Mouse (Mus musculus): ENCODE data around the gene Prickle1. TPM values are rescaled to one million over a fixed set of nuclear protein-coding genes. Genes with fewer than 3 reads are reported as not detected.

The Prickle1 gene
- polyA plus RNA-seq, 1 experiment from 2014 or later = 20.4 TPM

DNA sequence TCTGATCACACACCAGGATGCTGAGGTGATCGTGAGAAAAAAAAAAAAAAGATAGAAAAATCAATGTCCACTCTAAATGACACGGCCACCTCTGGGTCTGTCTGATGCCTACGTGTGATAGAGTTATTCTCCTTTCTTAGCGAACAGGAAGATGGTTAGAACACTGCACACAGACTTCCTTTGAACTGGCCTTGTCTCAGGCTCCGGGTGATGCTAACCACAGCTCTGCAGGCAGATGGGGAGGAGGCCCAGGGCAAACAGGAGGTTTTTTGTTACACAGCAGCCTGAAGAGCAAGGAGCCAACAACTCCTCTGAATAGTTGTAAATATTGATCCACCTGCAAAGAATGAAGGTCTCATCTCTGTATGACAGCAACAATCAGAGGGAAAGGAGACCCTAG, 32.2 kb downstream of the Prickle1 start:
- Histone ChIP-seq H3K4me1 (peaks cover 19% of the 10 kb centered on the region), H3K36me3 (replicated peaks) (peaks cover 4% of the 10 kb centered on the region), H3K4me3 (no peak overlapping the region), H3K27me3 (replicated peaks; ENCODE audit: low read depth, poor library complexity, severe bottlenecking) (no peaks in the 10 kb centered on the region), H3K27ac (replicated peaks) (0 out of 2 replicates have a peak overlapping the region, but pooled peaks have one; percentile 19), H3K9me3 (no peaks in the 10 kb centered on the region)
- no peak for DNase-seq (ENCODE audit: low spot score)
- 56% methylated on average over 5 of the region's 5 CpGs for WGBS

DNA sequence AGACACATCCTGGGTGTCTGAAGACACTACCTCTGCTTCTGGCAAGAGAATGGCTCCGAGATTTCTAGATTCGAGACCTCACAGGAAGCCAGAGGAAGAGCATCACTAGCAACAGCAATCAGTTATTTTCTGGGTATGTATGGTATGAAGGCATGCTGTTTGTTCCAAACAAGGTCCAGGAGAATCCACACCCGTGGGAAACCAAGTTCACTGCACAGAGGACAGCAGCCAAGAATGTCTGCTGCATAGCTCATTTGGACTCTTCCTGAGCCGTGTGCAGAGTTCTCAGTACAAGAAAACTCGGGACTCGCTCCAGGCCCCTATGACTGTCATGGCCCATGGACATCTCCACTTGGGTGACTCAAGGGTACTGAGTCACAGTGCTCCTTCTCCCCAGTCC, 34.2 kb downstream of the Prickle1 start:
- no peak overlapping the region for H3K4me3 ChIP-seq
- no peaks in the 10 kb centered on the region for H3K27me3 ChIP-seq (replicated peaks; ENCODE audit: low read depth, poor library complexity, severe bottlenecking)
- H3K27ac ChIP-seq (replicated peaks) = no peak overlapping the region
- peaks cover 11% of the 10 kb centered on the region for H3K36me3 ChIP-seq (replicated peaks)
- 89% methylated on average over 6 of the region's 6 CpGs for whole genome bisulfite sequencing
- H3K9me3 ChIP-seq = no peaks in the 10 kb centered on the region
- peaks cover 5% of the 10 kb centered on the region for H3K4me1 ChIP-seq
- no peak for DNase-seq (ENCODE audit: low spot score)

DNA sequence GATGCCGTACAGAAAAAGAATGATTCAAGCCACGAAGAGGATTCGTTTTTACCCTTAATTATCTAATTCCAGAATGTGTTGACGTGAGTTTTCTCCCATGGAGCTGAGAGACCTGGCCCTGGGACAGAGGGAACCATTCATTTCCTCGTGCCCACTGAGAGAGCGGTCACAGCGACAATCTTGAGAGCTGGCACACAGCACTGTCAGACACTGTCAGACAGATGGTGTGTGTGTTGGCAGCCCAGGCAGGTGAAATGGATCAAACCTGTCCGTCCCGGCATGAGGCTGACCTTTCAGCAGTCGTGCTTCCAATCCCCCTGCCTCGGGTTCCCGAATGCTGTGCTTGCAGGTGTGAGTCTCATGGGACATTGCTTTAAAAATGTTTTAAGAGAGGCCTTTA, 37.3 kb downstream of the Prickle1 start:
- Histone ChIP-seq H3K36me3 (replicated peaks) (peaks cover 11% of the 10 kb centered on the region), H3K9me3 (no peaks in the 10 kb centered on the region), H3K27ac (replicated peaks) (no peak overlapping the region), H3K27me3 (replicated peaks; ENCODE audit: low read depth, poor library complexity, severe bottlenecking) (no peaks in the 10 kb centered on the region), H3K4me3 (no peak overlapping the region), H3K4me1 (peaks cover under 1% of the 10 kb centered on the region; the same call in 1 of the 2 replicates)
- WGBS = 93% methylated on average over 12 of the region's 12 CpGs
- no peak for DNase-seq (ENCODE audit: low spot score)

DNA sequence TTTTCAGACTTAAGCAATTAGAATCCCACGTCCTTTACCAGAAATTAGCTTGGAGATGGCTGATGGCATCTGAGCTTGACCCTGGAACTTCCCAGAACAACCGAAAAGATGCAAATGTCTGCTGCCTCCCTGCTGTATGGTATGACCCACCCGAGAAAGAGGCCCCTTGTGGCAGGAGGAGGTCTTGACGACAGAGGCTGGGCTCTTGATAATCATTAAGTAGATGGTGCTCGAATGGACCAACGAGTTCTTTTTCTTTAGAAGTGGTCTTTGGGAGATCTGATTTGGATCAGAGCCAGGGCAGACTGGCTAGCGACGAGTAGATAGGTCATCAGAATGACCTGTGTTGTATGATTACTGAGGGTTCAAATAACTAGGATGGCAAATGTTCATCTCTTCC, 40.0 kb downstream of the Prickle1 start:
- WGBS = 72% methylated on average over 8 of the region's 8 CpGs

DNA sequence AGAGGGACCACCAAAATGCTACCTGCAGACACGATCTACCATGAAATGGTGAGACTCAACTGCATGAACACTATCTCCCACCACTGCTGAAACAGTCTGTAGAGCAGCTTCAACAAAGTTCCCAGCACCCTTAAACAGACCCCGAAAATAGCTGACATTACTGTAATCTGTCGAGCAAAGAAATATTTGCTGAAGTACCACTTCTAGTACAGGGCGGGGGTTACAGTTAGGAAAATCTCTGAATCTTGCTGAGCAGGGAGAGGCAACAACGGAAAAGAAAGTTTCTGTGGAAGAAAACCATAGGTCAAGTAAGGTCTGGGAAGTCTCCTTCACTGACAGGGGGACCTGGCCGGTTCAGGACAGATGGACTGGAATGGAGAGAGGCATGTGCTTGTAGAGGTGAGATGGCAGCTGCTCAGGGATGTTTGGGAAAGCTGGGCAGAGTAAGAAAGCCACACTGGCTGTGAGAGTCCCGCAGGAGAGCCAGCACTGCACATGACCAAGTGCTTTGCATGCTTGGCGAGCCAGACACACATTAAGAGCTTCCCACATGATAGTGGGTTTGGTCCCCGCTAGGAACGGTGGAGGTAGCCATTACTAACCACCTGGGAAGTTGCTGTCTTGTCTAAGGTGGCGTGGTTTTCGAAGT, 41.4 kb downstream of the Prickle1 start:
- no peaks in the 10 kb centered on the region for H3K27me3 ChIP-seq (replicated peaks; ENCODE audit: low read depth, poor library complexity, severe bottlenecking)
- H3K36me3 ChIP-seq (replicated peaks) = peaks cover 11% of the 10 kb centered on the region
- no peaks in the 10 kb centered on the region for H3K9me3 ChIP-seq
- no peak overlapping the region for H3K4me3 ChIP-seq
- no peak overlapping the region for H3K27ac ChIP-seq (replicated peaks)
- DNase-seq (ENCODE audit: low spot score) = no peak
- H3K4me1 ChIP-seq = peaks cover 22% of the 10 kb centered on the region
- WGBS = 85% methylated on average over 12 of the region's 12 CpGs

More for the DNA sequence above, 40.0 kb downstream of the Prickle1 start:
- no peak for DNase-seq (ENCODE audit: low spot score)
- no peak overlapping the region for H3K27ac ChIP-seq (replicated peaks)
- H3K9me3 ChIP-seq = no peaks in the 10 kb centered on the region
- H3K4me3 ChIP-seq = no peak overlapping the region
- peaks cover 16% of the 10 kb centered on the region for H3K4me1 ChIP-seq
- H3K36me3 ChIP-seq (replicated peaks) = peaks cover 11% of the 10 kb centered on the region
- H3K27me3 ChIP-seq (replicated peaks; ENCODE audit: low read depth, poor library complexity, severe bottlenecking) = no peaks in the 10 kb centered on the region

DNA sequence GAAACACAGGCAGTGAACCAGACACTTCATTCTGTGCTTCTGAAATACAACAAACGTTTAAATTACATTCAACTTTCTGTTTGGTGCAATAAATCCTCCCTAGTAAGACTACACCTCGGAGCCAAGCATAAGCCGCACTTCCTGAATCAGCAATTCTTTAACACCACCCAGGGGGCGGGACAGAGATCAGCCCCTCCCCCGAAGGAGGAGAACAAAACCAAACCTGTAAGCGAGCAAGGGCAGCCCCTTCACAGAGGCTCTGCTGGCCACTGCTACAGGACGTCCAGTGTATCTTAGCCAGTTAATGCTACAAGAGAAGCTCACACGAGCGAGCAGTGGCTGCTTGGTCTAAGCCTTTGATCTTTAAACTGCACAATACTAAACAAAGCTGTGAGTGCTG, 43.5 kb downstream of the Prickle1 start:
- no peaks in the 10 kb centered on the region; the same call in 1 of the 2 replicates for H3K36me3 ChIP-seq (replicated peaks)
- H3K4me1 ChIP-seq = peaks cover 34% of the 10 kb centered on the region
- 6% methylated on average over 9 of the region's 9 CpGs for WGBS
- H3K4me3 ChIP-seq = 0 out of 2 replicates have a peak overlapping the region, but pooled peaks have one; percentile 26
- H3K27me3 ChIP-seq (replicated peaks; ENCODE audit: low read depth, poor library complexity, severe bottlenecking) = no peaks in the 10 kb centered on the region
- no peaks in the 10 kb centered on the region for H3K9me3 ChIP-seq
- peak; percentile 70 for DNase-seq (ENCODE audit: low spot score)
- peak overlapping the region; percentile 16; the same call in 1 of the 2 replicates for H3K27ac ChIP-seq (replicated peaks)

GRCm38 (mm10) chr15:93548297-93548696, 47.4 kb downstream of the Prickle1 start:
- H3K27me3 ChIP-seq (replicated peaks; ENCODE audit: low read depth, poor library complexity, severe bottlenecking) = no peaks in the 10 kb centered on the region
- 60% methylated on average over 9 of the region's 9 CpGs for whole genome bisulfite sequencing
- H3K36me3 ChIP-seq (replicated peaks) = no peaks in the 10 kb centered on the region; the same call in 1 of the 2 replicates
- no peak overlapping the region for H3K4me3 ChIP-seq
- no peaks in the 10 kb centered on the region for H3K9me3 ChIP-seq
- peak; percentile 25 for DNase-seq (ENCODE audit: low spot score)
- H3K27ac ChIP-seq (replicated peaks) = 0 out of 2 replicates have a peak overlapping the region, but pooled peaks have one; percentile 40
- H3K4me1 ChIP-seq = peaks cover 34% of the 10 kb centered on the region

- Histone ChIP-seq H3K4me1 (peaks cover 18% of the 10 kb centered on the region), H3K27ac (replicated peaks) (no peak overlapping the region), H3K9me3 (no peaks in the 10 kb centered on the region), H3K4me3 (no peak overlapping the region), H3K27me3 (replicated peaks; ENCODE audit: low read depth, poor library complexity, severe bottlenecking) (no peaks in the 10 kb centered on the region), H3K36me3 (replicated peaks) (peaks cover 7% of the 10 kb centered on the region)
- WGBS = 74% methylated on average over 3 of the region's 3 CpGs
- DNase-seq (ENCODE audit: low spot score) = no peak
Observed at GRCm38 (mm10) chr15:93539415-93539814, 56.3 kb downstream of the Prickle1 start.

DNA sequence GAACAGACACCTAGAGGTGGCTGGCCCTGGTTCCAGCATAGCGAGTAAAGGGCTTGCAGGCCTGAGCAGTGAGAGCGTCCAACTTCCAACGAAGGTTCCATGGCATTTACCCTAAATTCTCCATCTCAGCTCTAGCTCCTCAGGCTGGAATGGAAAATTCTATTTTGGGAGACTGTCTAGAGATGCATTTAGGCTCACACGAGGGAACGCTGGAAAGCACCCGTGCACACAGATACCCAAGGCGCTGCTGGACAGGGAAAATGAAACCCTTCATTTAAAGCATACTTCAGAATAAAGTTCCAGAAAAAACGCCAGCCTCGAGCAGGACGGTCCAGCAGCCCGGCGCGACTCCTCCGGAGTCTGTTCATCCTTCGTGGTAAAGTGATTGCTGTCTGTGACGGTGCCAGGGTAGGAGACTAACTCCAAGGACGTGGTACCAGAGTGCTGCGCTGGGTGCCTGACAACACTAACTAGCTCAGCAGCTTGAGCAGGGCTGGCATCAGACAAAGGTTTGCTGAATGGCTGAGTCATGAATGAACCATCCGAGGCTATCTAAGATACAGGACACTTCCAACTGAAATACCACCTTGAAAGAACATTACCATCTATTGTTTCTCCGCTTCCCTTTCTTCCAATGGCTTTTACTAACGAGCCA, 57.0 kb downstream of the Prickle1 start:
- peaks cover 23% of the 10 kb centered on the region for H3K4me1 ChIP-seq
- 89% methylated on average over 21 of the region's 21 CpGs for WGBS
- no peak overlapping the region for H3K4me3 ChIP-seq
- H3K9me3 ChIP-seq = no peaks in the 10 kb centered on the region
- no peaks in the 10 kb centered on the region for H3K27me3 ChIP-seq (replicated peaks; ENCODE audit: low read depth, poor library complexity, severe bottlenecking)
- peaks cover 7% of the 10 kb centered on the region for H3K36me3 ChIP-seq (replicated peaks)
- H3K27ac ChIP-seq (replicated peaks) = no peak overlapping the region
- DNase-seq (ENCODE audit: low spot score) = no peak

DNA sequence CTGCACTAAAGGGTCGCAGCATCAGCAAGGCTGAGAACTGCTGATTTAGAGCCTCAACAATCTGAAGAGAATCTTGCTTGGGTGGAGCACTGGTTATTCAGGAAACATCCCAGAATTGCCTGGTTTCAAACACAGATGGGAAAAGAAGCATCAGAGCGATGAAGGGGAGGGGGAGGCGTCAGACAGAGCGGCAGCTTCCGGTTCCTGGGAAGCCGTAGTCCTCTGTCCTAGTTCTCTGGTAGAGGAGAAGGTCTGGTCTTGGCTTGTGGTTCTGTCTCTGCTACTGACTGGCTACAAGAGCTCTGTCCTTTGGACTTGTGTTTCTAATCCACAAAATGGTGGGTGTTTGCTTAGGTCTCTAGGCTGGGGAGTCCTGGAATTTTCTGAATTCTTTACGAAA, 57.9 kb downstream of the Prickle1 start:
- peaks cover 7% of the 10 kb centered on the region for H3K36me3 ChIP-seq (replicated peaks)
- 78% methylated on average over 7 of the region's 7 CpGs for WGBS
- peaks cover 23% of the 10 kb centered on the region for H3K4me1 ChIP-seq
- H3K27me3 ChIP-seq (replicated peaks; ENCODE audit: low read depth, poor library complexity, severe bottlenecking) = no peaks in the 10 kb centered on the region
- DNase-seq (ENCODE audit: low spot score) = no peak
- H3K4me3 ChIP-seq = no peak overlapping the region
- no peak overlapping the region for H3K27ac ChIP-seq (replicated peaks)
- H3K9me3 ChIP-seq = no peaks in the 10 kb centered on the region

GRCm38 (mm10) chr15:93536191-93536590, 59.5 kb downstream of the Prickle1 start:
- WGBS = 84% methylated on average over 4 of the region's 4 CpGs
- no peaks in the 10 kb centered on the region for H3K27me3 ChIP-seq (replicated peaks; ENCODE audit: low read depth, poor library complexity, severe bottlenecking)
- H3K27ac ChIP-seq (replicated peaks) = no peak overlapping the region
- no peak for DNase-seq (ENCODE audit: low spot score)
- H3K9me3 ChIP-seq = no peaks in the 10 kb centered on the region
- H3K4me1 ChIP-seq = peaks cover 34% of the 10 kb centered on the region
- H3K4me3 ChIP-seq = no peak overlapping the region
- H3K36me3 ChIP-seq (replicated peaks) = peaks cover under 1% of the 10 kb centered on the region; the same call in 1 of the 2 replicates

- Histone ChIP-seq H3K4me3 (no peak overlapping the region), H3K9me3 (no peaks in the 10 kb centered on the region), H3K36me3 (replicated peaks) (no peaks in the 10 kb centered on the region), H3K27me3 (replicated peaks; ENCODE audit: low read depth, poor library complexity, severe bottlenecking) (no peaks in the 10 kb centered on the region), H3K27ac (replicated peaks) (no peak overlapping the region), H3K4me1 (peaks cover 36% of the 10 kb centered on the region)
- WGBS = 68% methylated on average over 3 of the region's 3 CpGs
- no peak for DNase-seq (ENCODE audit: low spot score)
Observed at GRCm38 (mm10) chr15:93530703-93531032, 65.0 kb downstream of the Prickle1 start.
